Mouse (Mus musculus) lung, postnatal 0 days (tissue): ENCODE data around the gene Inppl1.

ENCODE experiments used
- CTCF ChIP-seq: IDR thresholded peaks from 2 replicates; pipeline ENCODE4 v1.5.1; 2016; ENCODE audit warnings: antibody characterized with exemption, mild to moderate bottlenecking
- EP300 ChIP-seq: IDR thresholded peaks from 2 replicates; pipeline ENCODE4 v1.6.1; 2016; ENCODE audit warnings: antibody characterized with exemption, mild to moderate bottlenecking, control low read depth

DNA sequence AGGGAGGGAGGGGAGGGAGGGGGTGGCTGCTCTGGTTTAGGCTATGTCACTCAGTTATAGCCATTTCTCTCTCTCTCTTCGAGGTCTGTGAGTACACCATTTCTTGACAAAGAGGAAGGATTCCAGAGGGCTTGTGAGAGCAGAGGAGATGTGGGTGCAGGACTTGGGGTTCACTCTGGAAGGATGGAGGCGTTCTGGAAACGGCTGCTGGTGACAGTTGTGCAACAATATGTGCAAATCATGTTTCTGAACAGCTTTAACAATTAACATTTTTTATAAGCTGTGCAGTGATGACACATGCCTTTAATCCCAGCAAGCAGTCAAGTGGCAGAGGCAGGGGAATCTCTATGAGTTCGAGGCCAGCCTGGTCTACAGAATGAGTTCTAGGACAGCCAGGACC lies 42.8 kb upstream of the Inppl1 start:
- TF ChIP-seq CTCF (no peak), EP300 (no peak)
